16 mouse cellular contexts compared by ENCODE assay signal in the genomic region with DNA sequence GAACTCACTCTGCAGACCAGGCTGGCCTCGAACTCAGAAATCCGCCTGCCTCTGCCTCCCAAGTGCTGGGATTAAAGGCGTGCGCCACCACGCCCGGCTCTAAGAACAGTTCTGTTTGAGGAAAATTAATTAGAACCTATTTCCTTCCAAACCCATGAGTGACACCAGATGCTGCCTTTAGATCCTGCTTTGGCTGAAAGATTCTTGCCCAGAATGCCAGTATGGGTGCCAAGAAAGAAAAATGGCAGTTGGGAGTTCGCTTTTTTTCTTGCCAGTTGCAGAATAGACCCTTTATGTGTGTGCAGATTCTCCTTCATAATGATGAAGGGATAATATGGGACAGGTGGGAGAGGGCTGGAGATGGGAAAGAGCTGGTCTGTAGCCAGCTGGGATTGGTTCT. TPM values are rescaled to one million over a fixed set of nuclear protein-coding genes. Genes with fewer than 3 reads are reported as not detected.
"Had no signal": no experiment of that assay in that cellular context is flagged by ENCODE, and none has a peak within 500 bp of the region (broad histone marks: within the 10 kb centered on the region; RNA-seq: fewer than 3 reads in every experiment).

No protein-coding gene starts in this region.

- H3K27me3 ChIP-seq: limb, embryonic 13.5 days; liver, embryonic 13.5 days had no signal

- H3K9me3 ChIP-seq: limb, embryonic 10.5 days; limb, embryonic 13.5 days; liver, embryonic 13.5 days had no signal

- H3K27ac ChIP-seq: limb, embryonic 10.5 days; limb, embryonic 13.5 days; macrophage had no signal

- H3K9ac ChIP-seq: limb, embryonic 13.5 days; liver, postnatal 0 days; lung, embryonic 14.5 days had no signal

- ATAC-seq: liver, postnatal 0 days; lung, postnatal 0 days had no signal

- H3K4me3 ChIP-seq: limb, embryonic 10.5 days; limb, embryonic 13.5 days had no signal

- H3K4me2 ChIP-seq: midbrain, embryonic 11.5 days had no signal

- DNase-seq: kidney, postnatal 14 days; kidney, postnatal 4 days; layer of hippocampus, adult 9-11 months; liver; liver, embryonic 13.5 days; liver, postnatal 0 days; lung, embryonic 14.5 days; midbrain, embryonic 14.5 days; thymus, adult 18-20 months; thymus, postnatal 36 days had no signal

RNA-seq across cellular contexts. Expression of gene Nyap1, which starts 2.8 kb away (rescaled TPM):
- total RNA-seq: megakaryocyte-erythroid progenitor cell, adult 5-6 weeks had no signal
